Mouse (Mus musculus): Measurements from ENCODE around the gene Ptma. TPM values are rescaled to one million over a fixed set of nuclear protein-coding genes. Genes with fewer than 3 reads are reported as not detected.
A peak's percentile ranks its signal among the peaks of the same experiment; 100 is the strongest.
"Not testable (repeated sequence)": the region's sequence is repeated elsewhere in the genome, so short reads cannot be mapped to it uniquely, and the experiment has no call there.

Gene Ptma
- total RNA-seq, 2 experiments from 2014 or later = 508 to 527 TPM

DNA sequence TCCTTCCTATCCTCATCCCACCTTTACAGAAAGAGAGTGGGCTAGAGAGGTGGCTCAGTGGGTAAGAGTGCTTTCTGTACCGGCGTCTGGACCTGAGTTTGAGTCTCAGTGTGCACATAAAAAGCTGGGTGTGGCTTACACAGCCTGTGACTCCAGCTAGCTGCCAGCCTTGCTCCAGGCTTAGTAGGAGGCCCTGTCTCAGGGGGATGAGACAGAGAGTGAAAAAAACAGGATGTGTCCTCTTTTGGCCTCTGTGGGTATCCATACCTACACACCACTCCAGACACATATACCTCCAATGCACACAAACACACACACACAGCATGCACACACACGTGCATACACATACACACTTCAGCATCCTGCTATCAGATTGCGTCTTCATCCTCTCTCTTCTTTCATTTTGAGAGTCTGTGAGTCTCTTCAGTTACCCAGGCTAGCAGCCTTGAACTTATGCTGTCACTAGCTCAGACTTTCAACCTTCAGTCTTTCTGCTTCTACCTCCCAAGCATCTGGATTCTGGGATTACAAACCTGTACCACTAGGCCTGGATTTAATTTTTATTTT is 14.3 kb upstream of the Ptma start:
- no peak for DNase-seq (ENCODE audit: extremely low spot score in 1 of 2, low spot score in 1 of 2)

DNA sequence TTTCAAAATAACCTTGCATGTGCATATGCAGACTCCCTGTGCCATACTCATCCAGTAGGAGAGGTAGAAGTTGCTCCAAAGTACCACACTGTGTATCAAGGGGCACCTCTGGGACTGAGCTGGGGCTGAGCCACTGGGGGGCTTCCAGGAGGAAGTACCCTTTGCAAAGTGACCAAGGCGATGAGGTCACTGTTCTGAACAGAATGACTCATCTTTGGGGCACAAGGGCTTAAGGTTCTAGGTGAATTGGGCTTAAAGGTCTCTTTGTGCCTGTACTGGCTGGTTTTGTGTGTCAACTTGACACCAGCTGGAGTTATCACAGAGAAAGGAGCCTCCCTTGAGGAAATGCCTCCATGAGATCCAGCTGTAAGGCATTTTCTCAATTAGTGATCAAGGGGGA is 13.5 kb upstream of the Ptma start:
- DNase-seq (ENCODE audit: extremely low spot score in 1 of 2, low spot score in 1 of 2) = not testable (repeated sequence)

DNA sequence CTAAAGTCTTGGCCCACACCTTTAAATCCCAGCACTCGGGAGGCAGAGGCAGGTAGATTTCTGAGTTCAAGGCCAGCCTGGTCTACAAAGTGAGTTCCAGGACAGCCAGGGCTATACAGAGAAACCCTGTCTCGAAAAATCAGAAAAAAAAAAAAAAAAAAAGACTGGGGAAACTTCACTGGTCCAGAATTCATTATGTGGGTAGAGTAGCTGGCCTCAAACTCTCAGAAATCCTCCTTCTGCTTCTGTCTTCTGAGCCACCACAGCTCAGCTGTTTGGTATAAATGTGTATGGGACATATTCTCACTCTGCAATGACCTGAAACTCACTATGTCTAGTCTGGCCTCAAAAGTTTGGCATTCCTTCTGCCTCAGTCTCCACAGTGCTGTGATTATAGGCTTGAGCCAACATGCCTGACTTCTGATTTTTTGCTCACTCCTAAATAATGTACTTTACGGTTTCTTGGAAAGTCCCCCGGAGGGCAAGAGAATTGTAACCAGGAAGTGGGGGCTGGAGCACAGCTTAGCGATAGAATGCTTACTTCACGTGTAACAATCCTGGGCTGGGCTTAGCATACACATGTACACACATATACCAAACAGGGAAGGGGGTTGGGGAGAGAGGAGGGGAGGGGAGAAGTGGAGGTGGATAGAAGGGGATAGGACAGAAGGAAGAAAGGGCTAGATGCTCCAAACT is 10.7 kb upstream of the Ptma start:
- no peak for DNase-seq (ENCODE audit: extremely low spot score in 1 of 2, low spot score in 1 of 2)

DNA sequence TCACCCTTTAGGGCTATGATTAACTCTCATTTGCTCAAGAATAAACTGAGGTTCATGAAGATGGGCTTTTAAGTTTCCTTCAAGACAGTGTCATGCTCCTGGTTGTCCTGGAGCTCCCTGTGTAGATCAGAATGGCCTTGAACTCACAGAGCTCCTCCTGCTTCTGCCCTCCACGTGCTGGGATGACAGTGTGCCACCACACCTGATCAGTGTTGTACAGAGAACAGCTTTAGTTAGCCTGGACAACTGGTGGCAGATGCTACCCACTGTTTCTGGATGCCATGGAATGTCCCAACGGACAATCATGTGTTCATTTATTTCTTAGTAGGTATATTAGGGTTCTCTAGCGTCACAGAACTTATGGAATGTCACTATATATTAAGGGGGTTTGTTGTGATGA is 9.4 kb upstream of the Ptma start:
- DNase-seq (ENCODE audit: extremely low spot score in 1 of 2, low spot score in 1 of 2) = no peak

DNA sequence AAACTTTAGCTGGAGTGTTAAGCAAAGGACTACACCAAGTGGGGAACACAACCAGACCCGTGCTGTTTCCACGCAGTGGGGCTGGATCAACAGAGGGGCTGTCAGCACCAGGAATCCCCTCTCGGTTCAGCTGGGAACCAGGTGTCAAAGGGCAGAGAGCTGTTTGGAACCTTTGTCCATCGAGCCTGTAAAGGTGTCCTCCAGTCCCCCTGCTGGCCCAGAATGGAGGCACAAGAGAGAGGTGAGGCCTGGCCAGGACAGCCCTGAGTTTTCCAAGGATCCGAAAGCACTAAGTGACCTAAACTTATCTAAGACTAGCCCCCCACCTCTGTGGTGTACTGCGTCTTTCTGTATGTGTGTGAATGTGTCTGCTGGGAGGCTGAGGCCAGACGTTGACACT is 6.2 kb upstream of the Ptma start:
- no peak for DNase-seq (ENCODE audit: extremely low spot score in 1 of 2, low spot score in 1 of 2)

DNA sequence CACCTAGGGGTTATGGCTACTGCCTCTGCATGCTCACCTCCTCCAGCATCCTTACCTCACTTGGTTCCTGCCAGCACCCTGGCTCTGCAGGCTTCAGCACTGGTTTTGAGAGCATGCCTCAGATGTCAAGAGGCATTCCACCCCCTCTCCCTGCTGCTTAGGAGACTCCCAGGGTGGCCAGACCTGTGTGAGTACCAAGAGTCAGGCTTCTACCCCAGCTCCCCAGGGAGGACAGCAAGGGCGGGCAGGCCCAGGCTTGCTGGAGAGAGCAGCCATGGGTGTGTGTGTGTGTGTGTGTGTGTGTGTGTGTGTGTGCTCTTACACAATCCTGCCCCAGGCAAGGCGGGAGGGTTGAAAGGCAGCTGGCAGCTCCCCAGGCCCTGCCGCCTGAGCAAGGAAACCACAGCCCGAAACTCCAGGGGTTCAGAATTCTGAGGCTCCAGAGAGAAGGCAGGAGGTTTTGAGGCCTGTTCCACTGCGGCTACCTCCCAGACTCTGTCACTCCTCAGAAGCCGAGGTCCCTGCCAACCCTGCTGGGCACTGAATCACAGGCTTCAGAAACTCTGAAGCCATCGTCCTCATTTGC is 4.1 kb upstream of the Ptma start:
- no peak for DNase-seq (ENCODE audit: extremely low spot score in 1 of 2, low spot score in 1 of 2)

DNA sequence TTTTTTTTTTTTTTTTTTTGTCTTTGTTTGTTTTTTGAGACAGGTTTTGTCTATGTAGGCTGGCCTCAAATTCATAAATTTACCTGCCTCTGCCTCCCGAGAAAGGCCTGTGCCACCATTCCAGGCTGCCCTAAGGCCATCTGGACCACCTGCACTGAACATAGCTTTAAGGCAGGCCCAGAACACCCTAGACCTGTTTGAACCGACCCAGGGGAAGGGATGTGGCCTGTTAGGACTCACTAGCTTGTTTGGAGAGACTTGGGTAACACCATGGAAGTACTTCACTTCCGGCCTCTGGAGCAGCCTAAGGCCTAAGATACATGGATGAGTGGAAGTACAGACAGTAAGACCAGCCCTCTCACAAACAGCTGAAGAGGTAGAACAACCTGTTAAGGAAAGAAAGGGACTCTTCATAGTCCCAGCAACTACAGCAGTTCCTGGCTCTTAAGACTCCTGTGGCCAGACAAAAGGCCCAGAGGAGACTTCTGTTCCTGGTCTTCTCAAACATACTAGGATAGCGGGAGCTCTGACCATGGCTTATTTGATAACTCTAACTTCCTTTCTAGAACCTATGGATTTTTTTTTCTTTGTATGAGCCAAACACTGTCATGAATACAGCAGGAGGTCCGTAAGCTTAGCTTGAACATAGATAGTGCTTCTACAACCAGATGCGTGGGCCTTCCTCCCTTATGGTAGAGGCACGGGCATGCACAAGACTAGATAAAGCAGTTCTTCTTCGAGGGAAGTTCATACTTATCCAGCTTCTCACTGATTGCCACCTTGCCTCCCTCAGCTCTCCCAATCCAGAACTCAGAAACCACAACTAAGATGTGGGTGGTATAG is 2.5 kb upstream of the Ptma start:
- DNase-seq (ENCODE audit: extremely low spot score in 1 of 2, low spot score in 1 of 2) = no peak

DNA sequence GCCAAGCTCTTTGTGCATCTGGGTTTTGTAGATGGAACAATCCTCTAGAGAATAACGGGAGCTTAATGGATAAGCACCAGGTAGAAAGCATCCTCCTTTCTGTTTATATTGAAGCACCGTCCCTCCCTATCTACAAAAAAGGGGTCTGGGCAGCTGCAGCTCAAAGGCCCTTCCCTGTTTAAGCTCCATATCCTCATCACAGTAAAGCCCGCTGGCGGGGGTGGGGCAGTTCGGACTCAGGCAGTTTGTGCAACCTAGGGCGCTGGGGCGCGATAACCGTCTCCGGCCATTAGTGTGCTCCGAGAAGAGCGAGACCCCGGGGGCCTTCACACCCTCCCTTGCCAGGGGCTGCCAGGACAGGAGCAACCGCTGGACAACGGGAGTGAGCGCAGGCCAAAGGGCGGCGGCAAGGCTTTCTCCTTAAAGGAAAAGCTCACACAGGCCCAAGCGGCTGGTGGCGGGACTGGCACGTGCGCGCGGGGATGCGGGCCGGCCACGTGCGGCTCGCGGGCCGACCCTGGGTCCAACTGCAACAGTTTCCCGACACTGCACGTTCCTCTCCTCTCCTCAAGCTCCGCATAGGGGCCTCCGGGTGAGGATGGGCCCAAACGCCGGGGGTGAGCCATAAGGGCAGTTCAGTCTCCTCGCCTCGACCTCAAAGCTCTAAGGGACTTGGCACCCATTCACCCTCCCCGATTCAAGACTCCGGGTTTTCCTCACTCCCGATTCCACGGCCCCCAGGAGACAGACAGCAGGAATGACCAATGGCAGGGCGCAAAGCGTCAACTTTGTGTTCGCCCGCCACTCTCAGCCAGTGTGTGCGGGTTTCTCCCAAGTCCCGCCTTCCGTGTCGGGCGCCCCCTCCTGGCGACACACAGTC is 1.7 kb upstream of the Ptma start:
- peak; percentile 99 to 100 for DNase-seq (ENCODE audit: extremely low spot score in 1 of 2, low spot score in 1 of 2)

DNA sequence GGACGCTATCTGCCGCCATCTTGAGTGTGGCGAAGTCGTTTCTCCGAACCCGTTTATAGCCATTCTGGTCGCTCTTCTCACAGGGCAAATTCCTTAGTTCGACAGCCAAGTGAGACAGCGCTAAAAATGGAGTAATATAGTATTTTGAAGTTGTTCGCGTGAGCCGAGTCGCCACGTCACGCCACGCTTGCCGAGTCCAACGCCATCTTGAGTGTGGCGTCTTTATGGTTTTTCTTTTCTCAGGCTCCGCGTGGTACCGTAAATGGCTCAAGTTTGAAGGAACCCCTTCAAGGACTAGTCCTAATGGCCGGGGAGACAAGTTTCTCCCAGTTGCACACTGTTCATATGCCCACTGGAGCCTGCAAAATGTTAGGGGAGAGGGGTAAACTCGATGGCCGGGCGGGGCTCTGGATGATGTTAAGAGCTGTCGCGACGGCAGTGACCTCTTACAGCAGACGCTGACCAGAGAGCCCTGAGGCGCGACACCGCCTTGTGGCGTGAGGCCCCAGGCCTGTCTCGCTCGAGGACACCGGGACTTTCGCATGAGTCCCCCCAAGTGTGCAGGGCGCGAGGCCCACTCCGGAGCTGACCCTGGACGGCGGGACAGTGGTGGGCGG is 919 bp upstream of the Ptma start:
- DNase-seq (ENCODE audit: extremely low spot score in 1 of 2, low spot score in 1 of 2) = peak in 1 of 2 experiments; percentile 77

DNA sequence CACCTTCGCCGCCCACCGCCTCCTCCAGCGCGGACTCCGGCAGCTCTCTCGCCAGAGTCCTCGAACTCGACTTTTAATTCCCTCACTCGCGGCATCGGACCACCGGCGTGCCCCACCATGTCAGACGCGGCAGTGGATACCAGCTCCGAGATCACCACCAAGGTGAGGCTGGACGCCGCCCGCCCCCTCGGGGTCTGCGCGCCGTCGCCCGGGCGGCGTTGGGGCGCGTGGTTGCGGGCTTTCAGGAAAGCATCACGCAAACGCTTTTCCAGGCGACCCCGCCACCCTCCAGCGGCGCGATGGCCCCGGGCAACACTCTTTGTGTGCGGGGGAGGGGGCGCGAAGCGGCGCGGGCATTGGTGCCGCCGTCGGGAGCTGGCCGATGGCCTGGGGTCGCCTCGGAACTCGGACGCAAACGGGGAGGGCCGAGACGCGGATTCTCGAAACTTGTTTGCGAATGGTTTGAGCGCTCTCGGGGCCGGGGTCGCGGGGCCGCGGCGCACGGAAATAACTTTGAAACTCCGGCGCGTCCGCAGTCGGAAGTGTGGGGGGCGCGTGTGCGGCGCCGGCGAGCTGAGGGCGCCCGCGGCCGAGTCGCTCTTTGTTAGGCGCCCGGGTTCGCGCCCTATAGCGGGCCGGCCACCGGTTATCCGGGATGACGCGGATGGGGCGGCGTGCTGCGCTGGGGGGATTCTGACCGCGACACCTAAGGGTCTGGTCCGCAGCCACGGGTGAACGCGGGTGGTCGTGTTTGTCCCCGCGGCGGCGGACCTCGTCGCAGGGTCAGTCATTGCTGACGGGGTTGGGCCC is 468 bp downstream of the Ptma start:
- DNase-seq (ENCODE audit: extremely low spot score in 1 of 2, low spot score in 1 of 2) = peak; percentile 16 to 41

DNA sequence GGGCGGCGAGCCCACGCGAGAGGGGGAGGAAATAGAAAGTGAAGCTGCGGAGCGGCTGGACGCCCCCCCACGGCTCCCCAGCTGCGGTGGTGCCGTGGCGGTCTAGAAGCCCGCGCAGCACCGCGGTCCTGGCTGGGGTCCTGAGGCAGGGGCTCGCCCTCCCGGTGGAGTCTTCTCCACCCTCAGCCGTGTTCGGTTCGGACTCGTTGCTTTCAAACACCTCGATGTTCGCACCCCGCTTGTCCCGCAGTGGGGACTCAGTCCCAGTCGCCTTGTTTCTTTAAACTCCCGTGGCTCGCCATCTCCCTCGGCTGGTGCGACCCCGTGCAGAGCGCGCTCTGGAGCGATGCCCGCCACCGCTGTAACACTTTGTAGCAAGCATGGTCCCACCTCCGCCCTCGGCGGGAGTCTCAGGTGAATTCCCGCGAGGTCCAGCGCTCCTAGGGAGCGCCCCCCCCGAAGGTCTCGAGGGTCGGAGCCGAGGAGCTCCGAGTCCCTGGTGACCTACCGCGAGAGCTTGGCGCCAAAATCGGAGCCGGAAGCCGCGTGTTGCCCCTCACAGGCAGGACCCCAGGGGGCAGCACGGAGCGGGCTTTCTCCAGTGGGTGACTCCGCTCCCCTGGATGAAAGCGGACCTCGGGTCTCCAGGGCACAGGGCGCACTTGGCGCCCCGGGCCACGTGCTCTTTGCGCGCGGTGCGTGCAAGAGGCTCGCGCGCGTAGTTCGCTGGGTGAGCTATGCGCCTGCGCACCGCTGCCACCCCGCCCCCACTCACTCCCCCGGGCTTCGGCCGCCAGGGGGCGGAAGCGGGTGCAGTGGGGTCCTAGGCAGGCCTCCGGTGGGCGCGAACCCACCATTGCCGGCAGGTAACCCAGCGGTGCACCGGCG is 1.3 kb downstream of the Ptma start:
- DNase-seq (ENCODE audit: extremely low spot score in 1 of 2, low spot score in 1 of 2) = peak; percentile 97 to 99

DNA sequence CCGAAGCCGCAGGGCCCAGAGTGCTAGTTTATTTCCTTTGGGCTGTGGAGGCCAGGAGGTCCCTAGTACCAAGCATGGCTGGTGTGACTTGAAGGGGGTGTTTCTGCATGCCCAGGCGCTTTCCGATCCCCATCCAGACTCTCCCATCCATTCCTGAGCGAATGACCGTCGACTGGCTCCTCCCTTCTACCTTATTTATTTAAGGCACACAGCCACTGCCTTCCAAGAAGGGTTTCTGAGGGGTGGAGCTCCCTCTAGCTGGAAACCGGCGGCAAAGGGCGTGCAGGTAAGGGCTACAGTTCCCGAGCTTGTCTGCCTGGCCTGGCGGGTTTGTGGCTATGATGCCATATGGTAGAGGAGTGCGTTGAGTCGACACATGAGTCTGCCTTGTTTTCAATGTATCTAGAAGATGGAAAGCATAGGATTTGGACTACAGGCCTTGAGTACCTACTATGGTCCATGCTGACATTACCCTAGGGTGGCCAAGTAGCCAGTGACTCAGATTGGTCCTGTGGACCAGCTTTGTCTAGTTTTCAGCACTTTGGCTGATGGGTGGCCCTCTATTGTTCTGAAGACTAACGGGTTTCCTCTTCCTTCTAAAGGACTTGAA is 2.1 kb downstream of the Ptma start:
- DNase-seq (ENCODE audit: extremely low spot score in 1 of 2, low spot score in 1 of 2) = peak in 1 of 2 experiments; percentile 32

DNA sequence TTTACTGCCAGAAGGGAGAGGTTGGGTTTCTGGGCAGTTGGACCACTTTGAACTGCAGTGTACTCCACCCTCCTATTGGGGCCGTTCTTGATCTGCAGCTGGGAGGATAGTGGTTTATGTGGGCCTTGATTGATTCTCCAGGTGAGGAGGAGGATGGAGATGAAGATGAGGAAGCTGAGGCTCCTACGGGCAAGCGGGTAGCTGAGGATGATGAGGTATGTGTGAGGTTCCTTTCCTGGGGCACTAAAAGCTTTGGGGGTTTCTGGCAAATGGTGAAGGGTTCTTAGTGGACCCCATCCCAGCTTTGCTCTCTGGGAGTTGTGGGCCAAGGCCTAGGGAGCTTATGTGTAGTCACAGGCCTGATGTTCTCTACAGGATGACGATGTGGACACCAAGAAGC is 3.1 kb downstream of the Ptma start:
- no peak for DNase-seq (ENCODE audit: extremely low spot score in 1 of 2, low spot score in 1 of 2)

DNA sequence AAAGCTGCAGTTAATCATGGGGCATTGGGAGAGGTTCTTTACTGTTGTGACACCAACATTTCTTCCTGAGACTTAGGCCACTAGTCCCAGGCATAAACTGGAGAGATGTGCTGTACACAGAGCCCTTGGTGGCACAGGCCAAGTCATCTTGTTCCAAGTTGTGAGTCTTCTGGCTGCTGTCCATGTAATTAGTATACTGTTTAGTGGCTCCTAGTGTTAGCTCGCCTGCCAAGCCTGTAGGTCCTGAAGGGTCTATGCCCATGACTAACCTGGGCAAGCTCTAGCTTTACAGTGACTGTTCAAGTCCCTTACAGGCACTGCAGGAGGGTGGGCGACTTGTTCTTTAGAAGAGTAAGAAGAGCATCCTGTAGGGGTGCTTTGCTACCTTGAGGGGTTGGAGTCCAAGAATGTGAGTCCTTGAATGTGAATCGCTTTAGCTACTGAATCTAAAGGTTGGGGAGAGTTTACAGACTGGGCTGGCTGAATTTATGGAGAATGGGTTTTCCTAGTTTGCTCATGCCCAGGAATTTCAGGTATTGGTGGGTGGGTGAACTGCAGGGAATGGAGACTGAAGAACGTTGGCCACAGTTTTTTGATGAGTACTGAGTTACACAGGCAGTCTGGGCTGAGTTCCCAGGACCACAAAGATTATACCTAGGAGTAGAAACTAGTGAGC is 4.5 kb downstream of the Ptma start:
- no peak for DNase-seq (ENCODE audit: extremely low spot score in 1 of 2, low spot score in 1 of 2)

DNA sequence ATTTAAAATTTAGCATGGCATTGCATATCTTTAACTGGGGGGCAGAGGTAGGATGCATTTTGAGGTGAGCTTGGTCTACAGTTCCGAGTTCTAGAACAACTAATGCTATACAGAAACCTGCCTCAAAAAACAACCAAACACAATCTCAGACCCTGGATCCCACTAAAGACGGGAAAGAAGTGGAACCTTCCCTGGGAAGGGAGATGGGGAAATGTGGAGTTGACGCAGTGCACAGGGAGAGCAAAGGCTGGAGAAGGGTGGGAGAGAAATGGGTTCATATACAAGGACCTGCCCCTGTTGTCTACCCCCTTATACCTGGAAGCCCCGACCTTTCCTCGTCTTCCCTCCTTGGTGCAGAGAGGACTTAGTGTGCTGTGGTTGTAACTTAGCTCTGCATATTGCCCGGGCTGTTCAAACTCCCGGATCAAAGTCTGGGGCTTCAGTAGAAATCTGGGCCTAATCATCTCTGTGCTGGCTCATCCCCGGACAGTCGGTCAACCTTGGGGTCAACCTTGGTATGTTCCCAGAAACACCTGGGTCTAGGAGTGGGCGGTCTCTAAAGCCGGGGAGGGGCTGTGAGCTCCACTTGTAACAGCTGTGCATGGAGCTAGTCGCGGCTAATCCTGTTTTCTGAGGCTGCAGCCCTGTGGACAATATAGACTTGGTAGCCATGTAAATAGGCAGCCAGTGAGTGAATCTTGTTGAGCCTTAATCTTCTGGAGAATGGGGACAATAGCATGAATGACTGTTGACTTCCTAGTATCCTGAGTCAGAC is 5.2 kb downstream of the Ptma start:
- no peak for DNase-seq (ENCODE audit: extremely low spot score in 1 of 2, low spot score in 1 of 2)

DNA sequence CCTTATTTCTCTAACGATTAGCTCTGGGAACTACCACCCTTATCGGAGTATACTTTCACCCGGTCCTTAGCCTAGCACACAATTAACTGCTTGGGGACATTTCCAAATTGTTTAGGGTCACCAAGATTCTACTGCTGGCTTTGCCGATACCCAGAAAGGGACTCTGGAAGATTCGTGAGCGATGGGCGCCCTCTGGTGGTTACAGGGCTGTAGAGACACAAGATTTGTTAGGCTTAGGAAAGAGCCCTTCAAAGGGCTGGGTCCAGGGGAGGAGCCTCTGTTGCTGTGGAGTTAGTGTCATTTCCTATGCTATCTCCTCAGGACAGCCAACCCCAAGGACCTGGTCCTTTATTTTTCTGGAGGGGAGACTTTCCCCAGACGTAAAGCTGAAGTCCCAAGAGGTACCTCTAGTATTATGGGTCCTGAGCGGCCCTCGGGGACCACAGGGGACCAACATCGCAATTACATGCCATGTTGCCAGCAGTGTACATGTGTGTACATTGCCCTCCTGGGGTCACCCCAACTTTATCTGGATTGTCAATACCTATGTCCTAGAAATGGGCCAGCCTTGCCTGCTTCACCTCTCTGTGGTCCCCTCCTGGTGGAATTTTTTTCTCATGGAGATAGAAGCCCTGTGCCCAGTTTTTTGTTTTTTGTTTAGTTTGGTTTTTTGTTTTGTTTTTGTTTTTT is 6.0 kb downstream of the Ptma start:
- DNase-seq (ENCODE audit: extremely low spot score in 1 of 2, low spot score in 1 of 2) = peak; percentile 92 to 99
